Mouse (Mus musculus) embryonic facial prominence, embryonic 10.5 days (tissue): ENCODE measurements at regions not wholly inside any gene's neighbourhood (a gene's known extent, or its start where the extent isn't known, plus 50 kb on each side); places are given as distances from the start of the nearest gene placed in this dataset.

Source experiments
- DNase-seq: peaks from one replicate; pipeline ENCODE4 v3.0.0-alpha.2; 2017; ENCODE audit warnings: low spot score
- H3K27ac ChIP-seq: fragments of 300-500 bp; sonication (generic); replicated peaks from 2 replicates; pipeline ENCODE4 v1.5.1; 2016; ENCODE audit warnings: mild to moderate bottlenecking
- H3K27me3 ChIP-seq: fragments of 300-500 bp; sonication (generic); replicated peaks from 2 replicates; pipeline ENCODE4 v1.6.1; 2016; ENCODE audit warnings: low read depth, mild to moderate bottlenecking; ENCODE audit not compliant: poor library complexity, severe bottlenecking
- H3K36me3 ChIP-seq: fragments of 300-500 bp; sonication (generic); replicated peaks from 2 replicates; pipeline ENCODE4 v1.6.1; 2016; ENCODE audit warnings: mild to moderate bottlenecking, moderate library complexity
- H3K4me1 ChIP-seq: fragments of 300-500 bp; sonication (generic); 2 replicates; pipeline ENCODE4 v1.6.1; 2016
- H3K4me3 ChIP-seq: fragments of 300-500 bp; sonication (generic); 2 replicates; pipeline ENCODE4 v1.5.1; 2016; ENCODE audit warnings: mild to moderate bottlenecking, moderate library complexity
- H3K9me3 ChIP-seq: fragments of 300-500 bp; sonication (generic); 2 replicates; pipeline ENCODE4 v1.6.1; 2016; ENCODE audit warnings: mild to moderate bottlenecking
- WGBS: fragments of 180-500 bp; shearing (Covaris S2); methylation state at CpG from one replicate; pipeline ENCODE4 v1.1.7; 2016; 5-methylcytosine and 5-hydroxymethylcytosine counted together

- no peak for DNase-seq
- 83% methylated on average over 5 of the region's 5 CpGs for WGBS
- H3K4me3 ChIP-seq, result no peak overlapping the region
Measured at GRCm38 (mm10) chr3:80049495-80050225, 165.3 kb downstream of the Fam198b start.

GRCm38 (mm10) chr3:80050920-80051319 is 166.6 kb downstream of the Fam198b start:
- Histone ChIP-seq H3K27ac (no peak overlapping the region), H3K9me3 (no peaks in the 10 kb centered on the region), H3K27me3 (no peaks in the 10 kb centered on the region), H3K4me3 (no peak overlapping the region), H3K4me1 (no peaks in the 10 kb centered on the region), H3K36me3 (no peaks in the 10 kb centered on the region)
- WGBS, result 79% methylated on average over 4 of the region's 4 CpGs
- DNase-seq, result no peak

More at GRCm38 (mm10) chr3:80049495-80050225, 165.3 kb downstream of the Fam198b start:
- Histone ChIP-seq H3K4me1 (no peaks in the 10 kb centered on the region), H3K9me3 (no peaks in the 10 kb centered on the region), H3K27me3 (no peaks in the 10 kb centered on the region), H3K36me3 (no peaks in the 10 kb centered on the region), H3K27ac (no peak overlapping the region)

DNA sequence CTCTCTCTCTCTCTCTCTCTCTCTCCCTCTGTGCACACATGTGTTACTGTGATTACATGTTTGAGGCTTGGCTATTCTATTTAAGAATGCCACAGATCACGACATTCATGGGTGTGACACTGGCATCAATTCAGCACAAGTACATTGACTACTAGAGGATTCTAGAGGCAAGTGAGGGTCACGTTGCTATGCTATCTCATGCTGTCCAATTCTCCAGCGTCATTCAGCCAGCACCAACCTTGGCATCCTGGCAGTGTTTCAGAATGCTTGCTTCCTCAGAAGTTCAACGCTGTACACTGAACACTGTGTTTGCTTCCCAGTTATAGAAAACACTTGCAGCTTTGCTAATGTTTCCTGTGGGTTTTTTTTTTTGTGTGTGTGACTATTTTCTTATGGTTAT is 167.6 kb downstream of the Fam198b start:
- H3K4me1 ChIP-seq, result no peaks in the 10 kb centered on the region
- H3K9me3 ChIP-seq, result no peaks in the 10 kb centered on the region
- H3K4me3 ChIP-seq, result no peak overlapping the region
- WGBS, result 78% methylated on average over 4 of the region's 4 CpGs
- no peak overlapping the region for H3K27ac ChIP-seq
- H3K36me3 ChIP-seq, result no peaks in the 10 kb centered on the region
- no peaks in the 10 kb centered on the region for H3K27me3 ChIP-seq
- DNase-seq, result no peak

DNA sequence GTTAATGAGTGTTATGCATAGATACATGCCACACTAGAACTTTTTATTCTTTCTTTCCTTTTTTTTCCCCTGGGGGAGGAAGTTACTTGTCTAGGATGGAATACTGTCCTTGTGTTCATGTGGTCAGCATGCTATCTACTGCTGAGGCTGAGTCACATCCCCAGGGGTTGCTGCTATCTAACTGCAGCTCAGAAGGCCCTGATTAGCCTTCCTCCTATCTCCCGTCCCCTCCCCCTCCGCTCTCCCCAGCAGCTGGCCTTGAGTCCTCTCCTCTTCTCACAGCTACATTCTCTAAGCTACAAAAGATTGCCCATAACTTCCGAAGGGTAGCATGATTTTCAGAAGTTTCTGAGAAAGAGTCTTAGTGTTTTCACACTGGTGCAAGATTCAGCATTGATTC is 168.5 kb downstream of the Fam198b start:
- 46% methylated on average over 3 of the region's 3 CpGs for WGBS
- H3K27me3 ChIP-seq, result no peaks in the 10 kb centered on the region
- no peaks in the 10 kb centered on the region for H3K36me3 ChIP-seq
- no peaks in the 10 kb centered on the region for H3K9me3 ChIP-seq
- DNase-seq, result no peak
- H3K4me3 ChIP-seq, result no peak overlapping the region
- H3K27ac ChIP-seq, result no peak overlapping the region
- no peaks in the 10 kb centered on the region for H3K4me1 ChIP-seq

DNA sequence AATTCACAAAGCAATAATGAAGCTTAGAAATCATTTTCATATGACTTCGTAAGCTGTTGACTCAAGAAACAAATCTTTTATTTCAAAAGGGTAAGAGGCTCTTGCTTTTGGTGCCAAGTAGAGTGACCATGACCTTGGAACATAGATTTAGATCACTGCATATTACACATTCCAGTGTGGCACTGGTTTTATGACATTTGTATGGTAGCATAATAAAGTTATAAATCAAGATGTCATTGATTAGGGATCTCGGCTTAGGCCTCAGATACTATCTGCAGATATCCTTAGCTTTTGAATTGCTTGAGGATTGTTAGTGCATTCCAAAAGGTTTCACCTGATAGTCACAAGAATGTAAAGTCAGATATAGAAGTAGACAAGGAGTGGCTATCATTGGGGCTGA is 169.1 kb downstream of the Fam198b start:
- Histone ChIP-seq H3K4me3 (no peak overlapping the region), H3K27me3 (no peaks in the 10 kb centered on the region), H3K27ac (no peak overlapping the region), H3K36me3 (no peaks in the 10 kb centered on the region), H3K9me3 (no peaks in the 10 kb centered on the region), H3K4me1 (no peaks in the 10 kb centered on the region)
- no peak for DNase-seq
- WGBS, result 90% methylated on average over 2 of the region's 2 CpGs

DNA sequence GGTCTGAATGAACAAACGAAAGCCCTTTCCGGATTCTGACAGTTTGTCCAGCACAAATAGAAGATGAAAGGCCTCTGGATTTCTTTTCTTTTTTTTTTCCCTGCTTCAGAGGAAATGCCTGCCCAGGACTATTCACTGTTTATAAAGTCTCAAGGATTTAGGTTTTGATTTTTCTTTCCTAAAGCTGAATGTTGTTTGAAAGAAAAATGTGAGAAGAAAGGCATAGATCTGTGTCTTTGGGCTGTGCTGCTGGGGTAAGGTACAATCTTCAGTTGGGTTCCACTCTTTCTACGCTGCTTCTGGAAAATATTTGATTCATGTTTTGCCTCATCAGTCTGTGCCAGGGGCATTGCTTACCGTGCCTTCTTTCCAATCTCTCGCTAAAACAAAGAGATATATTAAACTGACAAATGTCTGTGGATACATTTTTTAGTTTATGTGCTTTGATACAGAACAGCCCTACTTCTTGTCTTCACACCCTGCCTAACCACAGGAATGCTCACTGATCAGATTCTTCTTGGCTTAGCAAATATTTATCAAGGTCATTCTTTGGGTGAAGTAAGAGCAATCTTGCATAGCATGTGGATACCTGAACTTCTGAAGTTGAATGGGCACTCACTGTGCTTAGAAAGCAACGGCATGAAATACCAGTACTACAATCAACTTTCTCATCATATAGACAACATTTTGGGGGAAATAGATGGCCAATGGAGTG is 172.5 kb downstream of the Fam198b start:
- Histone ChIP-seq H3K9me3 (no peaks in the 10 kb centered on the region), H3K4me3 (no peak overlapping the region), H3K27ac (no peak overlapping the region), H3K27me3 (no peaks in the 10 kb centered on the region), H3K36me3 (no peaks in the 10 kb centered on the region), H3K4me1 (no peaks in the 10 kb centered on the region)
- DNase-seq, result no peak
- WGBS, result 82% methylated on average over 6 of the region's 6 CpGs

- peak; percentile 13 for DNase-seq
- Histone ChIP-seq H3K9me3 (no peaks in the 10 kb centered on the region), H3K27ac (no peak overlapping the region), H3K36me3 (no peaks in the 10 kb centered on the region), H3K27me3 (no peaks in the 10 kb centered on the region), H3K4me3 (no peak overlapping the region), H3K4me1 (no peaks in the 10 kb centered on the region)
- 50% methylated on average over 2 of the region's 2 CpGs for WGBS
Measured at GRCm38 (mm10) chr3:80058722-80059121, 174.4 kb downstream of the Fam198b start.

GRCm38 (mm10) chr3:80070726-80071125 is 186.4 kb downstream of the Fam198b start:
- no peak overlapping the region for H3K4me3 ChIP-seq
- no peaks in the 10 kb centered on the region for H3K27me3 ChIP-seq
- no peaks in the 10 kb centered on the region for H3K9me3 ChIP-seq
- no peak overlapping the region for H3K27ac ChIP-seq
- WGBS, result 80% methylated on average over 5 of the region's 5 CpGs
- H3K36me3 ChIP-seq, result no peaks in the 10 kb centered on the region
- no peak for DNase-seq
- H3K4me1 ChIP-seq, result no peaks in the 10 kb centered on the region

GRCm38 (mm10) chr3:80079801-80080418 is 195.6 kb downstream of the Fam198b start:
- WGBS, result 19% methylated on average over 10 of the region's 10 CpGs
- Histone ChIP-seq H3K9me3 (no peaks in the 10 kb centered on the region), H3K27ac (no peak overlapping the region), H3K27me3 (no peaks in the 10 kb centered on the region), H3K4me3 (no peak overlapping the region), H3K4me1 (no peaks in the 10 kb centered on the region), H3K36me3 (no peaks in the 10 kb centered on the region)
- DNase-seq, result peak; percentile 75

DNA sequence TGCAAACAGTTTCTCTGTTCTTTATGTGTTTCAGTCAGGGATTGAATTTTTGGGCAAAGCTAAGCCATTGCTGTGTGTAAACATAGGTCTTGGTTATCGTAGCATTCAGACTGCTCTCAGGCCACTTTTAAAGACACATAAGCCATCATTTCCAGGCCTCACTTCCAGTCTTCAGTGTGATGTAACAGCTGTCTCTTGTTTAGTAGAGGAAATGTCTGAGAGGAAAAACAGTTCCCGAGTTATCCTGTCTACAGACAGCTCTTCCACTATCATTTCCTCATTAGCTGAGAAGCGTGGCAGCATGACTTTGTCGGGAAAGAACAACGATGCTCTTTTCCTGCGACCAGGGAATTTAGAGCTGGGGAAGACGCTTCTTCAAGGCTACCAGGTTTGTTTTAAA is 196.9 kb downstream of the Fam198b start:
- H3K27me3 ChIP-seq, result no peaks in the 10 kb centered on the region
- H3K9me3 ChIP-seq, result no peaks in the 10 kb centered on the region
- WGBS, result 46% methylated on average over 7 of the region's 7 CpGs
- no peak overlapping the region for H3K4me3 ChIP-seq
- DNase-seq, result no peak
- 0 out of 2 replicates have a peak, but pooled peaks cover 4% of the 10 kb centered on the region for H3K4me1 ChIP-seq
- H3K36me3 ChIP-seq, result no peaks in the 10 kb centered on the region
- no peak overlapping the region for H3K27ac ChIP-seq

- no peak overlapping the region for H3K27ac ChIP-seq
- no peak overlapping the region for H3K4me3 ChIP-seq
- H3K4me1 ChIP-seq, result 0 out of 2 replicates have a peak, but pooled peaks cover 4% of the 10 kb centered on the region
- no peaks in the 10 kb centered on the region for H3K27me3 ChIP-seq
- H3K36me3 ChIP-seq, result no peaks in the 10 kb centered on the region
- DNase-seq, result no peak
- no peaks in the 10 kb centered on the region for H3K9me3 ChIP-seq
- 81% methylated on average over 8 of the region's 8 CpGs for WGBS
Measured at GRCm38 (mm10) chr3:80082780-80083519, 198.6 kb downstream of the Fam198b start.

GRCm38 (mm10) chr3:80084168-80084567 is 199.8 kb downstream of the Fam198b start:
- Histone ChIP-seq H3K27ac (no peak overlapping the region), H3K27me3 (no peaks in the 10 kb centered on the region), H3K9me3 (no peaks in the 10 kb centered on the region), H3K36me3 (no peaks in the 10 kb centered on the region), H3K4me3 (no peak overlapping the region), H3K4me1 (0 out of 2 replicates have a peak, but pooled peaks cover 4% of the 10 kb centered on the region)
- no peak for DNase-seq
- 77% methylated on average over 3 of the region's 3 CpGs for WGBS
